Mouse (Mus musculus) heart, adult 2 months (tissue): ENCODE measurements at regions not wholly inside any gene's neighbourhood (a gene's known extent, or its start where the extent isn't known, plus 50 kb on each side); places are given as distances from the start of the nearest gene placed in this dataset.

Experiments
- CTCF ChIP-seq: fragments of 200-600 bp; IDR thresholded peaks from 2 replicates; pipeline ENCODE4 v1.8.1; 2022; ENCODE audit warnings: antibody characterized with exemption, mild to moderate bottlenecking, moderate library complexity
- POLR2A ChIP-seq: fragments of 200-500 bp; IDR thresholded peaks from 2 replicates; pipeline ENCODE4 v1.6.1; 2011; ENCODE audit warnings: mild to moderate bottlenecking, low read depth, low read length, control low read depth; ENCODE audit not compliant: insufficient read depth

DNA sequence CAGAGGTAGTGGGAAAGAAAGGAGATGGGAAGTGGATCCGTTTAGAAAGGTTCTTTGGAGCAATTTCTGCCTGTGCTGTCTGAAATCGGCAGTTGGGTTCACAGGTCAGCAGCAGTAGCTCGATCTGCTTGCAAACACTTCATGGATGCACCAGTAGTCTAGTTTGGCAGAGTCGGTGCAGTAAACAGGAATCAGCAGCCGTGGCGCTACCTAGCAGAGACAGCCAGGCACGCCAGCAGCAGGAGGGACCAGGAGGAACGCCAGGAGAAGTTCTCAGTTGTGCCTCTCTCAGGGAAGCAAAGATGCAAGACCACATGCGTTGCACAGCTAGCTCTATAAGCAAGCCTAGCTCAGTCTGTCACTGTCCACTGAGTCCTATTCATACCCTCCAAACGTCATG is 71.0 kb upstream of the Fam241a start:
- TF ChIP-seq CTCF (no peak), POLR2A (no peak)
